ENCODE assay signal across 8 mouse cellular contexts in the genomic region with DNA sequence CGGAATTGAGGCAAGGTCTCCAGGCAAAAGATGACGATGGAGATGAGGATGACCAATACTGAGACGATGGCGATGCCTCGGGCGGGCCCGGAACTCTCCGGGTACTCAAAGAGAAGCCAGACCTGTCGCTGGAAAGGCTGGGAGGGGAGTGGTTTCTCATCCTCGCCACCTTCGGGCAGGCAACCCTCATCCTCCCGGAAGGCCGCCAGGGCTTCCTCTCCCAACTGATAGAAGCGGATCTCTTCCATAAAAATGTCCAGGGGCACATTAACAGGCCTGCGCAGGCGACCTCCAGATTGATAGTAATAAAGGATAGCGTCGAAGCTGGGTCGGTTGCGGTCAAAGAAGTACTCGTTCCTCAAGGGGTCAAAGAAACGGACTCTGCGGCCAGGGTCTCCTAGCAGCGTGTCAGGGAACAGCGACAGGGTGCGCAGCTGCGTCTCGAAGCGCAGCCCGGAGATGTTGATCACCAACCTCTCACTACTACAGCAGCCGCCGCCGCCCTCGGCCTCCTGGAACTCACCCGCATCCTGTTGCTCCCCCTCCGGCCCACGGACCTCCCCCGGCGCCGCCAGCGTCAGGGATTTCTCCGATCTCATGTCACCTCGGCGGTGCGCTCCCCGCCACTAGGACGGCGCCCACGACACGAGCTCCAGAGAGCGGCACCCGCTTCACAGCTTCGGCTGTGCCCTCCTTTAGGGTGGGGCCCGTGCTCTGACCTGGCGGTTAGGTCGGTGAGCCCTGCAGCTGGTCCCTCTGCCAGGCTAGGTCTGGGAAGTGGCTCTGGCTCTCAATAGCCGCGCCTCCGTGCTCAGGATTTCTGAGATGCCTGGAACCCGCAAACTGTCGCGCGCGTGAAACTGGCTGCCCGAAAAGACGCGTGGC. TPM values are rescaled to one million over a fixed set of nuclear protein-coding genes. Genes with fewer than 3 reads are reported as not detected.
A peak's percentile ranks its signal among the peaks of the same experiment; 100 is the strongest.
DNase-seq lines count a peak whose midpoint lies in the region; ATAC-seq lines count a peak whose summit lies in the region.

No protein-coding gene starts in this region.

- H3K27me3 ChIP-seq in neural tube, embryonic 12.5 days (replicated peaks) = peaks cover 32% of the 10 kb centered on the region

- peak overlapping the region; percentile 48 for H3K9ac ChIP-seq in neural tube, embryonic 12.5 days

- H3K4me3 ChIP-seq in neural tube, embryonic 12.5 days = peak overlapping the region; percentile 52

- intact Hi-C loops in left cerebral cortex, postnatal 36 days (cut with DNase I) = no loop called here

- peak; percentile 10 for DNase-seq in adrenal gland, postnatal 10 days
- DNase-seq in adrenal gland, postnatal 25 days = no peak
- peak; percentile 3 for DNase-seq in ovary, postnatal 14 days (ENCODE audit: low spot score)
- no peak for DNase-seq in ovary, postnatal 10 days (ENCODE audit: low spot score)
- DNase-seq in heart, postnatal 4 days = peak; percentile 55
- DNase-seq in left cerebral cortex, postnatal 36 days (ENCODE audit: low spot score in 2 of 2) = peak; percentile 59 to 71
- DNase-seq in urinary bladder, postnatal 4 days (ENCODE audit: low spot score in 2 of 2) = no peak

- no peaks in the 10 kb centered on the region for H3K36me3 ChIP-seq in neural tube, embryonic 12.5 days

- H3K9me3 ChIP-seq in neural tube, embryonic 12.5 days = no peaks in the 10 kb centered on the region

- H3K27ac ChIP-seq in neural tube, embryonic 12.5 days = no peak overlapping the region

- peak overlapping the region; percentile 86 for H3K4me2 ChIP-seq in neural tube, embryonic 12.5 days (replicated peaks)

- H3K4me1 ChIP-seq in neural tube, embryonic 12.5 days = peaks cover 10% of the 10 kb centered on the region; the same call in 1 of the 2 replicates

- under 1% methylated on average over 67 of the region's 67 CpGs for WGBS in neural tube, embryonic 12.5 days

- peak; percentile 46 for ATAC-seq in neural tube, embryonic 12.5 days (ENCODE audit: low FRiP score, low read depth)

RNA-seq across cellular contexts. Expression of a gene that starts 0.9 kb away (rescaled TPM):
- total RNA-seq in adrenal gland, postnatal 10 days (2021) = 1 to 10 TPM; 3.3 to 5.7 TPM
- 1.5 and 1.6 TPM in 2 replicates for total RNA-seq in adrenal gland, postnatal 25 days (2021)
- 1 to 10 TPM; 2.0 to 2.1 TPM for total RNA-seq in heart, postnatal 4 days (2021)
- 10 to 100 TPM; 61.4 to 72.1 TPM for total RNA-seq in left cerebral cortex, postnatal 36 days (2021)
- 12.0 and 16.9 TPM in 2 replicates for polyA plus RNA-seq in neural tube, embryonic 12.5 days (2016; fragmentation: Nextera tagmentation; extraction: Ambion mirVana)

Comparison
In these comparisons a context has a peak if more than half of its experiments do, and no peak if none do; other contexts are left out.
1. DNase-seq: peak in adrenal gland, postnatal 10 days (single experiment), ovary, postnatal 14 days (single experiment), heart, postnatal 4 days (single experiment) and left cerebral cortex, postnatal 36 days (2 of 2); none in adrenal gland, postnatal 25 days (single experiment), ovary, postnatal 10 days (single experiment) and urinary bladder, postnatal 4 days (0 of 2).
2. RNA of a gene that starts 0.9 kb away (total RNA-seq): 61.4 to 72.1 TPM in left cerebral cortex, postnatal 36 days; 3.3 to 5.7 TPM in adrenal gland, postnatal 10 days, 2.0 to 2.1 TPM in heart, postnatal 4 days and 1.5 to 1.6 TPM in adrenal gland, postnatal 25 days; every median in the first group is over 4 times any median in the second.